Mouse (Mus musculus): ENCODE measurements around the gene Pdpn.

DNA sequence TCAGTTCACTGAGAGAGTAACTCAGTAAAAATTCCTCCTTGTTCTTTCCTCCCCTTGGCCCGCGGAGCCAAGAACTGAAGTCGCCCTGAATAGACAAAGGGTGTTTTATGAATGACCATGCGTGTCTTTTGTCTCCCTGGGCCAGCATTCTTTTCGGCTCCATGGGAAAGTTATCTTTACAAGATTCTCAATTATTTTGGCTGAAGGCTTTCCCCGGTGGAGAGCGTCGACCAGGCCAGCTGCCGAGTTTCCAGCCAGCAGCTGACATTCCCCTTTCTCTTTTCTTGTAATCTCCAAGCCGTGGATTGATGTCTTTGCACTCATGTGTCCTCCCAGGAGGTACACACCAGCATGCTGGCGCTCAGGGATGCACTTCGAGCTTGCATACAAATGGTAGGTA is 19.7 kb downstream of the Pdpn start:
- TF ChIP-seq TAL1 (IDR thresholded peaks at IDR 0.05; ENCODE audit: low read length) (no peak), GATA1 (IDR thresholded peaks at IDR 0.05; ENCODE audit: low read length) (no peak)
